Mouse (Mus musculus) intestine, postnatal 0 days (tissue): ENCODE results near the gene Neurl1a. TPM values are rescaled to one million over a fixed set of nuclear protein-coding genes. Genes with fewer than 3 reads are reported as not detected.

Experiments
- ATAC-seq: fragments of 200-750 bp; cut with Nextera tagmentation; 2 replicates; pipeline ENCODE4 v1.8.0; 2017; ENCODE audit warnings: mild to moderate bottlenecking, moderate TSS enrichment, moderate library complexity
- H3K27ac ChIP-seq: fragments of 300-500 bp; sonication (generic); 2 replicates; pipeline ENCODE4 v1.5.1; 2014; ENCODE audit warnings: mild to moderate bottlenecking, low read depth, low read length, moderate library complexity
- H3K27me3 ChIP-seq: fragments of 300-500 bp; sonication (generic); replicated peaks from 2 replicates; pipeline ENCODE4 v1.6.1; 2014; ENCODE audit warnings: low read length, mixed read lengths; ENCODE audit not compliant: control insufficient read depth, insufficient read depth
- H3K36me3 ChIP-seq: fragments of 300-500 bp; sonication (generic); 2 replicates; pipeline ENCODE4 v1.6.1; 2014; ENCODE audit warnings: mild to moderate bottlenecking, moderate library complexity; ENCODE audit not compliant: control insufficient read depth, insufficient read depth
- H3K4me1 ChIP-seq: fragments of 300-500 bp; sonication (generic); replicated peaks from 2 replicates; pipeline ENCODE4 v1.6.1; 2014; ENCODE audit warnings: antibody characterized with exemption, low read length, mixed read lengths; ENCODE audit not compliant: control insufficient read depth, insufficient read depth
- H3K4me2 ChIP-seq: fragments of 300-500 bp; sonication (generic); replicated peaks from 2 replicates; pipeline ENCODE4 v1.6.1; 2014; ENCODE audit warnings: low read depth, mild to moderate bottlenecking, moderate library complexity
- H3K4me3 ChIP-seq: fragments of 300-500 bp; sonication (generic); 2 replicates; pipeline ENCODE4 v1.5.1; 2014; ENCODE audit warnings: low read depth, low read length
- H3K9ac ChIP-seq: fragments of 300-500 bp; sonication (generic); 2 replicates; pipeline ENCODE4 v1.6.1; 2014; ENCODE audit warnings: mild to moderate bottlenecking, low read depth, low read length
- H3K9me3 ChIP-seq: fragments of 300-500 bp; sonication (generic); 2 replicates; pipeline ENCODE4 v1.6.1; 2016; ENCODE audit warnings: mixed run types; ENCODE audit not compliant: control insufficient read depth
- CTCF ChIP-seq: sonication (generic); IDR thresholded peaks from 2 replicates; pipeline ENCODE4 v1.5.1; 2016; ENCODE audit warnings: low read depth, mild to moderate bottlenecking, control low read depth, antibody characterized with exemption, moderate library complexity
- WGBS: fragments of 180-500 bp; shearing (Covaris S2); extraction: QIAGEN DNeasy Blood & Tissue Kit; methylation state at CpG from one replicate; pipeline ENCODE4 v1.1.7; 2014; 5-methylcytosine and 5-hydroxymethylcytosine counted together
- polyA plus RNA-seq: library from polyadenylated mRNA; unstranded; fragments of >200 nt; fragmentation: Nextera tagmentation; extraction: Ambion mirVana; gene quantifications from 2 replicates; pipeline ENCODE4 v1.2.1, GENCODE M21; 2015

Neurl1a gene
- polyA plus RNA-seq, 1 experiment from 2014 or later = 2.4 TPM

DNA sequence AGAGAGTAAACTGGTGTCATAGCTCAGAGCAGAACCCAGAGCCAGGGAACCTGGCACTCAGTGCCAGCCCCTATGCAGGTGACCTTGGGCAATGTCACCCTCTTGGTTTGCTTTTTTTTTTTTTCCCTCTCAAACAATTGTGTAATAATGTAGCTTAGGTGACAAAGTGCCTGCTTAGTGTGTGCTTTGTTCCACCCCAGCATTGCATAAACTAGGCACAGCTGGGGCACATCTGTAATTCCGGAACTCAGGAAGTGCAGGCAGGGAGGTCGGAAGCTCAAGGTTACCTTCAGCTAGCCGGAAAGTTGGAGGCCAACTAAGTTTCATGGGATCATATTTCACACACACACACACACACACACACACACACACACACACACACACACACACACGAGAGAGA is 28.8 kb upstream of the Neurl1a start:
- Histone ChIP-seq H3K27me3 (0 out of 2 replicates have a peak, but pooled peaks cover 8% of the 10 kb centered on the region), H3K27ac (no peak overlapping the region), H3K4me2 (no peak overlapping the region), H3K9me3 (no peaks in the 10 kb centered on the region), H3K4me3 (no peak overlapping the region), H3K36me3 (no peaks in the 10 kb centered on the region; the same call in 1 of the 2 replicates), H3K4me1 (no peaks in the 10 kb centered on the region), H3K9ac (no peak overlapping the region)
- ATAC-seq = no peak
- 34% methylated on average over 4 of the region's 4 CpGs for WGBS
- no peak for TF ChIP-seq CTCF

DNA sequence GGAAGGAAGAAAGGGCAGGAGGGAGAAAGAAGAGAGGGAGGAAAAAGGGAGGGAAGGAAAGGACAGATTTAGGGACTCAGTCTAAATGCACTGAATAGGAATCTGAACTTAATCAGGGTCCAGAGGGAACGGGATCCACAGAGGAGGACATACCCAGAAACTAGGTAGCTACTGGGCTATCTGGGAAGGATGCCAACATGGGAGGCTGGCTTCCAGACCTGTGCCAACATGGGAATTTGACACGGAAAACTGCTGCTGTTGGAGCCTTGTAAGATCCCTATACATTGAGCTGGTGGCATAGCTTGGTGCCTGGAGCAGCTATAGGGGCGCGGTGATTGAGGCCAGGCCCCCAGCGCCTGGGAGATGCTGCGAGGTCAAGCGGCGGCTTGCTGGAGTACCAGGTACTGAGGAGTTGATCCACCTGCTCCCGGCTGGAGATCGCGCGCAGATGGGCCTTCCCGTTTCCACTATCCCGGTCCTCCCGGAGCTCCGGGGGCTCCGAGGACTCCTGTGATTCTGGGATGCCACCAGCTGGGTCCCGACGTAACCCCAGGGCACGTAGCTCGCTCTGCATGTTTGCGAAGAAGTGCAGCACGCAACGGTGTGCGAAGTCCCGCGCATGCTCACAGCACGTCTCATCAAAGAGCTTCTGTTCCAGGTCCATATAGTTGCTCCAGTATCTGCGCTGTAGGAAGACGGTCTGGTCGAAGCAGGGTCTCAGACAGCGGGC is 27.1 kb upstream of the Neurl1a start:
- Histone ChIP-seq H3K27me3 (0 out of 2 replicates have a peak, but pooled peaks cover 8% of the 10 kb centered on the region), H3K36me3 (no peaks in the 10 kb centered on the region; the same call in 1 of the 2 replicates), H3K9ac (no peak overlapping the region), H3K4me1 (no peaks in the 10 kb centered on the region), H3K9me3 (no peaks in the 10 kb centered on the region), H3K4me2 (peak overlapping the region; percentile 55), H3K27ac (no peak overlapping the region), H3K4me3 (peak overlapping the region; percentile 12; the same call in 1 of the 2 replicates)
- WGBS = 21% methylated on average over 32 of the region's 32 CpGs
- TF ChIP-seq CTCF = no peak
- ATAC-seq = no peak

GRCm38 (mm10) chr19:47152062-47152369 is 26.6 kb upstream of the Neurl1a start:
- H3K9me3 ChIP-seq = no peaks in the 10 kb centered on the region
- no peak for TF ChIP-seq CTCF
- no peak overlapping the region for H3K27ac ChIP-seq
- 62% methylated on average over 12 of the region's 12 CpGs for WGBS
- 0 out of 2 replicates have a peak, but pooled peaks cover 8% of the 10 kb centered on the region for H3K27me3 ChIP-seq
- H3K4me1 ChIP-seq = no peaks in the 10 kb centered on the region
- no peak overlapping the region for H3K9ac ChIP-seq
- H3K4me2 ChIP-seq = peak overlapping the region; percentile 55
- H3K36me3 ChIP-seq = no peaks in the 10 kb centered on the region; the same call in 1 of the 2 replicates
- ATAC-seq = no peak
- H3K4me3 ChIP-seq = peak overlapping the region; percentile 12; the same call in 1 of the 2 replicates

DNA sequence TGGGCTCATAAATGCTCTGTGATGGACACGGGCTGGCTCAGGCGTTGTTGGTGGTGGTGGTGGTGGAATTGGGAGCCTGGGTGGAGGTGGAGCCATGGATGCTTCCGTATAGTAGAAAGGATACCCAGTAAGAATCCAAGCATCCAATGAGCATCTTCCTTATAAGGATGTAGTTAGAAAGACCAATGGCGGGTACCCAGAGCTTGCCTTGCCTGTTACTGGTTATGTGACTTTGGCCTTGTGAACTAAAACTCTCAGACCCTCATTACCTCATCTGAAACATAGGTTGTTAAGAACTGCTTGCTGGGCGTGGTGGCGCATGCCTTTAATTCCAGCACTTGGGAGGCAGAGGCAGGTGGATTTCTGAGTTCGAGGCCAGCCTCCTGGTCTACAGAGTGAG is 24.9 kb upstream of the Neurl1a start:
- no peaks in the 10 kb centered on the region for H3K9me3 ChIP-seq
- no peaks in the 10 kb centered on the region for H3K4me1 ChIP-seq
- no peak overlapping the region for H3K4me2 ChIP-seq
- H3K9ac ChIP-seq = no peak overlapping the region
- WGBS = 89% methylated on average over 7 of the region's 7 CpGs
- no peaks in the 10 kb centered on the region; the same call in 1 of the 2 replicates for H3K36me3 ChIP-seq
- H3K27ac ChIP-seq = no peak overlapping the region
- TF ChIP-seq CTCF = no peak
- no peak overlapping the region for H3K4me3 ChIP-seq
- no peak for ATAC-seq
- H3K27me3 ChIP-seq = 0 out of 2 replicates have a peak, but pooled peaks cover 8% of the 10 kb centered on the region

DNA sequence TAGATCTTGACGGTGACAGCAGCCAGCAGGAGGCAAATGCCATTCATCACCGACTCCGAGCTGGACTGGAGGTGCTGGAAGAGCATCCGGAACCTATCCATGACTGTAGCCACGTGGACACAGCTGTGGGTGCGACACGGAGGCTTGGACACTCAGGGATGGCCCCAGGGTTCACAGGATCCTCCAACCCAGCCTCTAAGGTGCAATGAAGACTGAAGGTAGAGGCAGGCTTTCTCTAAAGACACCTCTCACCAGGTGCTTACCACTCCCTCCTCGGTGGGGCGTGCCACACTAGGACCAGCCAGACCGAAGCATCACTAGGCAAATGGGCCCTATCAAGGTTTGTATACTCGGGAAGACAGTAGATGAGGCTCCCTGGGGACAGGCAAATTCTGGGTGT is 21.0 kb upstream of the Neurl1a start, which contains the start of gene Calhm3:
Gene Calhm3 (minus strand): TSS at position 101 of the 400 bp plus-strand sequence.
- H3K27me3 ChIP-seq = no peaks in the 10 kb centered on the region
- 78% methylated on average over 11 of the region's 11 CpGs for WGBS
- H3K9ac ChIP-seq = no peak within 1 kb of the TSS
- no peak for TF ChIP-seq CTCF
- no peak within 1 kb of the TSS for H3K4me3 ChIP-seq
- H3K9me3 ChIP-seq = no peaks in the 10 kb centered on the region
- no peak within 1 kb of the TSS for H3K27ac ChIP-seq
- H3K4me1 ChIP-seq = no peaks in the 10 kb centered on the region
- no peaks in the 10 kb centered on the region; the same call in 1 of the 2 replicates for H3K36me3 ChIP-seq
- ATAC-seq = no peak
- H3K4me2 ChIP-seq = no peak within 1 kb of the TSS

GRCm38 (mm10) chr19:47161669-47162068 is 17.0 kb upstream of the Neurl1a start:
- no peaks in the 10 kb centered on the region for H3K4me1 ChIP-seq
- H3K4me3 ChIP-seq = no peak overlapping the region
- H3K9me3 ChIP-seq = no peaks in the 10 kb centered on the region
- no peak overlapping the region for H3K27ac ChIP-seq
- no peak for ATAC-seq
- no peak overlapping the region for H3K9ac ChIP-seq
- no peak for TF ChIP-seq CTCF
- H3K27me3 ChIP-seq = no peaks in the 10 kb centered on the region
- no peak overlapping the region for H3K4me2 ChIP-seq
- WGBS = 68% methylated on average over 4 of the region's 4 CpGs
- H3K36me3 ChIP-seq = no peaks in the 10 kb centered on the region
